Mouse (Mus musculus) forelimb bud, embryonic 11.5 days (tissue): ENCODE measurements around the gene Phf23.
"Not testable (repeated sequence)": the region's sequence is repeated elsewhere in the genome, so short reads cannot be mapped to it uniquely, and the experiment has no call there.

Source experiments
- DNase-seq: peaks from one replicate; pipeline ENCODE4 v3.0.0-alpha.2; 2012; ENCODE audit warnings: low read depth, low spot score

Gene Phf23

GRCm38 (mm10) chr11:69999666-70000065, 4.1 kb downstream of the Phf23 start:
- no peak for DNase-seq

- DNase-seq = peak; percentile 96
Observed at GRCm38 (mm10) chr11:70000396-70000898, 4.9 kb downstream of the Phf23 start, which contains the start of gene Dvl2. Dvl2 (plus strand) TSS chr11:70000595.

- no peak for DNase-seq
Observed at GRCm38 (mm10) chr11:70001159-70001558, 5.6 kb downstream of the Phf23 start.

GRCm38 (mm10) chr11:70001865-70002264, 6.3 kb downstream of the Phf23 start:
- DNase-seq = peak; percentile 60

GRCm38 (mm10) chr11:70002471-70002870, 6.9 kb downstream of the Phf23 start:
- no peak for DNase-seq

GRCm38 (mm10) chr11:70005521-70005920, 9.9 kb downstream of the Phf23 start:
- DNase-seq = no peak

GRCm38 (mm10) chr11:70010033-70010432, 14.5 kb downstream of the Phf23 start:
- no peak for DNase-seq

GRCm38 (mm10) chr11:70010548-70010947, 15.0 kb downstream of the Phf23 start:
- DNase-seq = no peak

GRCm38 (mm10) chr11:70010961-70011360, 15.4 kb downstream of the Phf23 start:
- no peak for DNase-seq

GRCm38 (mm10) chr11:70012931-70013330, 17.4 kb downstream of the Phf23 start:
- no peak for DNase-seq

GRCm38 (mm10) chr11:70013408-70013807, 17.8 kb downstream of the Phf23 start:
- DNase-seq = no peak

GRCm38 (mm10) chr11:70014051-70014450, 18.5 kb downstream of the Phf23 start:
- DNase-seq = no peak

- DNase-seq = peak; percentile 74
Observed at GRCm38 (mm10) chr11:70014880-70015558, 19.4 kb downstream of the Phf23 start, which contains the start of gene Acadvl. Acadvl (minus strand) TSS chr11:70015411.

GRCm38 (mm10) chr11:70015677-70016076, 20.1 kb downstream of the Phf23 start:
- no peak for DNase-seq

- not testable (repeated sequence) for DNase-seq
Observed at GRCm38 (mm10) chr11:70016177-70016576, 20.6 kb downstream of the Phf23 start.

- DNase-seq = no peak
Observed at GRCm38 (mm10) chr11:70016669-70017068, 21.1 kb downstream of the Phf23 start, which contains the start of gene Dlg4. Dlg4 (plus strand) TSS chr11:70016942.

- no peak for DNase-seq
Observed at GRCm38 (mm10) chr11:70017199-70017767, 21.7 kb downstream of the Phf23 start.

- DNase-seq = peak; percentile 86
Observed at GRCm38 (mm10) chr11:70018131-70018990, 22.8 kb downstream of the Phf23 start.

GRCm38 (mm10) chr11:70019495-70020021, 24.0 kb downstream of the Phf23 start:
- no peak for DNase-seq

GRCm38 (mm10) chr11:70020022-70020631, 24.6 kb downstream of the Phf23 start:
- no peak for DNase-seq

- peak; percentile 86 for DNase-seq
Observed at GRCm38 (mm10) chr11:70020731-70021263, 25.2 kb downstream of the Phf23 start.
